Mouse (Mus musculus): ENCODE measurements around the gene Isg20l2.

Isg20l2 gene

GRCm38 (mm10) chr3:87913491-87913890, 16.6 kb upstream of the Isg20l2 start:
- DNase-seq = no peak

GRCm38 (mm10) chr3:87913891-87914290, 16.2 kb upstream of the Isg20l2 start:
- peak; percentile 26 for DNase-seq

GRCm38 (mm10) chr3:87916990-87917389, 13.1 kb upstream of the Isg20l2 start:
- DNase-seq = peak; percentile 4

GRCm38 (mm10) chr3:87918551-87918950, 11.6 kb upstream of the Isg20l2 start:
- DNase-seq = peak; percentile 15

GRCm38 (mm10) chr3:87919336-87920108, 10.6 kb upstream of the Isg20l2 start, which contains the start of gene Mrpl24:
Gene Mrpl24, plus strand, starts transcription at chr3:87919506.
- peak; percentile 85 for DNase-seq

GRCm38 (mm10) chr3:87920270-87920943, 9.7 kb upstream of the Isg20l2 start:
- DNase-seq = peak; percentile 10

GRCm38 (mm10) chr3:87924996-87925395, 5.1 kb upstream of the Isg20l2 start:
- no peak for DNase-seq

GRCm38 (mm10) chr3:87927452-87927851, 2.7 kb upstream of the Isg20l2 start:
- no peak for DNase-seq

GRCm38 (mm10) chr3:87929341-87930077, 605 bp upstream of the Isg20l2 start:
- no peak for DNase-seq

- DNase-seq = no peak
Observed at GRCm38 (mm10) chr3:87934026-87934425, 3.9 kb downstream of the Isg20l2 start.

- no peak for DNase-seq
Observed at GRCm38 (mm10) chr3:87934501-87934900, 4.4 kb downstream of the Isg20l2 start.

GRCm38 (mm10) chr3:87935201-87935600, 5.1 kb downstream of the Isg20l2 start:
- DNase-seq = no peak

GRCm38 (mm10) chr3:87935776-87936175, 5.7 kb downstream of the Isg20l2 start:
- peak; percentile 58 for DNase-seq

- no peak for DNase-seq
Observed at GRCm38 (mm10) chr3:87940611-87941010, 10.5 kb downstream of the Isg20l2 start.

- DNase-seq = no peak
Observed at GRCm38 (mm10) chr3:87942471-87942870, 12.4 kb downstream of the Isg20l2 start.

GRCm38 (mm10) chr3:87943586-87943985, 13.5 kb downstream of the Isg20l2 start:
- DNase-seq = no peak

- no peak for DNase-seq
Observed at GRCm38 (mm10) chr3:87944838-87945600, 14.9 kb downstream of the Isg20l2 start.

- DNase-seq = no peak
Observed at GRCm38 (mm10) chr3:87945781-87946540, 15.8 kb downstream of the Isg20l2 start.

GRCm38 (mm10) chr3:87946541-87946860, 16.4 kb downstream of the Isg20l2 start:
- no peak for DNase-seq

- no peak for DNase-seq
Observed at GRCm38 (mm10) chr3:87947056-87947810, 17.1 kb downstream of the Isg20l2 start.

- no peak for DNase-seq
Observed at GRCm38 (mm10) chr3:87947811-87948199, 17.7 kb downstream of the Isg20l2 start.

Measured in cerebellum, adult 11-12 months (tissue).